Mouse (Mus musculus) hindbrain, embryonic 14.5 days (tissue): ENCODE measurements around the gene Gm47985. TPM values are rescaled to one million over a fixed set of nuclear protein-coding genes. Genes with fewer than 3 reads are reported as not detected.
"Not testable (repeated sequence)": the region's sequence is repeated elsewhere in the genome, so short reads cannot be mapped to it uniquely, and the experiment has no call there.

Experiments used
- ATAC-seq: fragments of 200-750 bp; cut with Nextera tagmentation; 2 replicates; pipeline ENCODE4 v1.8.0; 2017; ENCODE audit warnings: moderate number of reproducible peaks, mild to moderate bottlenecking, moderate TSS enrichment, moderate library complexity; ENCODE audit not compliant: low FRiP score
- DNase-seq: peaks from one replicate; pipeline ENCODE4 v3.0.0-alpha.2; 2015; ENCODE audit warnings: low spot score
- H3K27ac ChIP-seq: fragments of 300-500 bp; sonication (generic); 2 replicates; pipeline ENCODE4 v1.5.1; 2014; ENCODE audit warnings: mild to moderate bottlenecking, moderate library complexity
- H3K27me3 ChIP-seq: fragments of 300-500 bp; sonication (generic); 2 replicates; pipeline ENCODE4 v1.6.1; 2014; ENCODE audit warnings: mild to moderate bottlenecking, low read length, mixed read lengths; ENCODE audit not compliant: control insufficient read depth, insufficient read depth
- H3K36me3 ChIP-seq: fragments of 300-500 bp; sonication (generic); replicated peaks from 2 replicates; pipeline ENCODE4 v1.6.1; 2014; ENCODE audit not compliant: control insufficient read depth, insufficient read depth
- H3K4me1 ChIP-seq: fragments of 300-500 bp; sonication (generic); replicated peaks from 2 replicates; pipeline ENCODE4 v1.6.1; 2014; ENCODE audit warnings: antibody characterized with exemption, low read length, mixed read lengths; ENCODE audit not compliant: control insufficient read depth, insufficient read depth
- H3K4me2 ChIP-seq: fragments of 300-500 bp; sonication (generic); replicated peaks from 2 replicates; pipeline ENCODE4 v1.6.1; 2014; ENCODE audit warnings: mild to moderate bottlenecking, moderate library complexity
- H3K4me3 ChIP-seq: fragments of 300-500 bp; sonication (generic); replicated peaks from 2 replicates; pipeline ENCODE4 v1.5.1; 2014; ENCODE audit warnings: mild to moderate bottlenecking, low read length
- H3K9ac ChIP-seq: fragments of 300-500 bp; sonication (generic); 2 replicates; pipeline ENCODE4 v1.6.1; 2014
- H3K9me3 ChIP-seq: fragments of 300-500 bp; sonication (generic); 2 replicates; pipeline ENCODE4 v1.6.1; 2016; ENCODE audit warnings: low read length; ENCODE audit not compliant: control insufficient read depth
- WGBS: fragments of 180-500 bp; shearing (Covaris S2); extraction: QIAGEN DNeasy Blood & Tissue Kit; methylation state at CpG from one replicate; pipeline ENCODE4 v1.1.7; 2014; 5-methylcytosine and 5-hydroxymethylcytosine counted together
- polyA plus RNA-seq: library from polyadenylated mRNA; unstranded; fragments of >200 nt; fragmentation: Nextera tagmentation; extraction: Ambion mirVana; gene quantifications from 2 replicates; pipeline ENCODE4 v1.2.1, GENCODE M21; 2014

Gm47985 gene
- polyA plus RNA-seq, 1 experiment from 2014 or later = 0.19 TPM

DNA sequence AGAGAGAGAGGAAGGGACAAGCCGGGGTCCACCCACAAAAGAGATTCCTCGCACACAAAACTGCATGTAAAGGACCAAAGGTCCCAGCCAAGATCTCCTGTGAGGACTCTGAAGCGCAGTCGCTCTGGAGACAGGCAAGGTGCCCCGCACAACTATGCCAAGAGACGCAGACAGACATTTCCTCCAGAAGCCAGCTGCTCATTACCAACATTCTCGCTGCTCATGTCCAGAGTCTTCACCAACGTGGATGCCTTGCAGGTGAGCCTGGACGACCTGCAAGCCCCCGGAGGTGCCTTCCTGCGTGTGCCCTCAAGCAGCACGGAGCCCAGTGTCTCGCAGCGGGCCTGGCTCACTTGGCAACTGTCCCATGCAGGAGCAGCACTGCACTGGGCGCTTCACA is 10.4 kb downstream of the Gm47985 start:
- 94% methylated on average over 14 of the region's 15 CpGs for WGBS
- H3K4me1 ChIP-seq, ATAC-seq: not testable (repeated sequence)

GRCm38 (mm10) chr1:151195986-151196385 is 13.6 kb downstream of the Gm47985 start:
- not testable (repeated sequence) for H3K27me3 ChIP-seq, H3K9ac ChIP-seq, H3K36me3 ChIP-seq, H3K9me3 ChIP-seq, H3K27ac ChIP-seq, ATAC-seq, H3K4me2 ChIP-seq, H3K4me3 ChIP-seq, DNase-seq, H3K4me1 ChIP-seq
- WGBS = 60% methylated on average over 4 of the region's 4 CpGs

More for the DNA sequence above, 10.4 kb downstream of the Gm47985 start:
- H3K27me3 ChIP-seq, H3K4me3 ChIP-seq, H3K27ac ChIP-seq, H3K4me2 ChIP-seq, DNase-seq, H3K36me3 ChIP-seq, H3K9me3 ChIP-seq, H3K9ac ChIP-seq: not testable (repeated sequence)

DNA sequence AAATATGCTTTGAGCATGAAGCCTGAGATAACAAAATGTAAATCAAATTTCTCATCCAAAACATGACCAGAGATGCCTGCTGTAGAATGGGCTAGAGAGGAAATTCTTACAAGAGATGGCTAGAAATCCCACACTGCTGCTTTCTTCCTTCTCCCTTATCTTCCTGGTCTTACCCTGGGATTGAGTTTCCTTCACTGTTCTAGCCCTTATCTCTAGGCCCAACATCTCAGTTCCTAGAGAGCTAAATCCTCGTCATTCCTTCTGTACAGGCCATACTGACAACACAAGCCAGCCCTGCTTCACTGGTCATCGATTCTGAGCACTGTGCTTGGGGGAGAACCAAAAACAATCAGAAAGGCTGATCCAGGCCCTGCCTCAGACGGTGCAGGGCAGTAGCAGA is 14.4 kb downstream of the Gm47985 start:
- 76% methylated on average over 3 of the region's 3 CpGs for WGBS
- not testable (repeated sequence) for H3K36me3 ChIP-seq, H3K9me3 ChIP-seq, H3K4me3 ChIP-seq, DNase-seq, H3K4me2 ChIP-seq, H3K4me1 ChIP-seq, H3K9ac ChIP-seq, H3K27me3 ChIP-seq, H3K27ac ChIP-seq, ATAC-seq

DNA sequence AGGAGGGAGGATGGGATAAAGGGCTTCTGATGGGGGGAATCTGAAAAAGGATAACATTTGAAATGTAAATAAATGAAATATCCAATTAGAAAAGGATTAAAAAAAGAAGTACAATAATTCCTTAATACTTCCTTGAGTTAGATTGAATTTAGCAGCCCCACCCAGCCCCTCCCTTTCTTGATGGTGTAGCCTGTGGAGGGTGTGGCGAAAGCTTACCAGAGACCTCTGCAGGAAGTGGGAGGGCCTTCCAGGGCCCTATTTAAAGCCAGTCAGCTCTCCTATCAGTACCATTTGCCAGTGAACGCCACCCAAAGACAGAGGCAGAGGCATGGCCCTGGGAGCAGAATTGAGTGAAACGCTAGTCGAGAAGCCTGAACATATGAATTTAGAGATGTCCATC is 15.8 kb downstream of the Gm47985 start, which contains the start of gene Gm47995:
TSS of gene Gm47995 (plus strand) at position 329 of the 400 bp plus-strand sequence.
- ATAC-seq, H3K4me1 ChIP-seq, H3K4me2 ChIP-seq, DNase-seq, H3K9ac ChIP-seq, H3K27ac ChIP-seq, H3K4me3 ChIP-seq, H3K27me3 ChIP-seq, H3K9me3 ChIP-seq, H3K36me3 ChIP-seq: not testable (repeated sequence)
- WGBS = 93% methylated on average over 2 of the region's 4 CpGs

- not testable (repeated sequence) for H3K4me3 ChIP-seq, H3K4me2 ChIP-seq, H3K9ac ChIP-seq, H3K4me1 ChIP-seq, H3K36me3 ChIP-seq, H3K9me3 ChIP-seq, H3K27me3 ChIP-seq, H3K27ac ChIP-seq, DNase-seq
- ATAC-seq = peak; percentile 48; the same call in 1 of the 2 replicates
These were observed 18.3 kb downstream of the Gm47985 start for GRCm38 (mm10) chr1:151200620-151201019.

DNA sequence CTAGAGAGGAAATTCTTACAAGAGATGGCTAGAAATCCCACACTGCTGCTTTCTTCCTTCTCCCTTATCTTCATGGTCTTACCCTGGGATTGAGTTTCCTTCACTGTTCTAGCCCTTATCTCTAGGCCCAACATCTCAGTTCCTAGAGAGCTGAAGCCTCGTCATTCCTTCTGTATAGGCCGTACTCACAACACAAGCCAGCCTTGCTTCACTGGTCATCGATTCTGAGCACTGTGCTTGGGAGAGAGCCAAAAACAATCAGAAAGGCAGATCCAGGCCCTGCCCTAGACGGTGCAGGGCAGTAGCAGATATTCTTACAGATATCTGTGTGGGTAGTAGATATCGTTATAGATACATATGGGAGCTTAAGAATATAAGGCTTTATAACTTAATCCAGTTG is 20.4 kb downstream of the Gm47985 start:
- WGBS = 53% methylated on average over 3 of the region's 5 CpGs
- not testable (repeated sequence) for H3K36me3 ChIP-seq, H3K27ac ChIP-seq

GRCm38 (mm10) chr1:151203818-151204217 is 21.5 kb downstream of the Gm47985 start, which contains the start of gene 3110040M04Rik:
3110040M04Rik (plus strand) TSS chr1:151204121.
- ATAC-seq, H3K9ac ChIP-seq, DNase-seq, H3K27me3 ChIP-seq, H3K27ac ChIP-seq, H3K36me3 ChIP-seq, H3K9me3 ChIP-seq, H3K4me1 ChIP-seq, H3K4me3 ChIP-seq, H3K4me2 ChIP-seq: not testable (repeated sequence)
- no CpG with 5 or more reads among the region's 6 CpGs for WGBS

More for the DNA sequence above, 20.4 kb downstream of the Gm47985 start:
- H3K9ac ChIP-seq, H3K9me3 ChIP-seq, DNase-seq, H3K27me3 ChIP-seq, H3K4me3 ChIP-seq, H3K4me1 ChIP-seq, H3K4me2 ChIP-seq, ATAC-seq: not testable (repeated sequence)

DNA sequence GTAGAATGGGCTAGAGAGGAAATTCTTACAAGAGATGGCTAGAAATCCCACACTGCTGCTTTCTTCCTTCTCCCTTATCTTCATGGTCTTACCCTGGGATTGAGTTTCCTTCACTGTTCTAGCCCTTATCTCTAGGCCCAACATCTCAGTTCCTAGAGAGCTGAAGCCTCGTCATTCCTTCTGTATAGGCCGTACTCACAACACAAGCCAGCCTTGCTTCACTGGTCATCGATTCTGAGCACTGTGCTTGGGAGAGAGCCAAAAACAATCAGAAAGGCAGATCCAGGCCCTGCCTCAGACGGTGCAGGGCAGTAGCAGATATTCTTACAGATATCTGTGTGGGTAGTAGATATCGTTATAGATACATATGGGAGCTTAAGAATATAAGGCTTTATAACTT is 26.2 kb downstream of the Gm47985 start:
- not testable (repeated sequence) for H3K9me3 ChIP-seq, H3K36me3 ChIP-seq, H3K27ac ChIP-seq, DNase-seq, H3K27me3 ChIP-seq, H3K9ac ChIP-seq, H3K4me1 ChIP-seq, H3K4me3 ChIP-seq, H3K4me2 ChIP-seq
- ATAC-seq = 0 out of 2 replicates have a peak, but pooled peaks have one; percentile 53
- 78% methylated on average over 3 of the region's 5 CpGs for WGBS

- H3K36me3 ChIP-seq, H3K27me3 ChIP-seq, H3K9me3 ChIP-seq, H3K27ac ChIP-seq, DNase-seq, H3K4me1 ChIP-seq, H3K4me3 ChIP-seq, ATAC-seq, H3K9ac ChIP-seq, H3K4me2 ChIP-seq: not testable (repeated sequence)
These were observed 26.6 kb downstream of the Gm47985 start for GRCm38 (mm10) chr1:151208944-151209343.

- WGBS = 98% methylated on average over 4 of the region's 8 CpGs
- not testable (repeated sequence) for H3K27ac ChIP-seq, H3K4me1 ChIP-seq, H3K4me2 ChIP-seq, ATAC-seq, H3K9ac ChIP-seq, H3K4me3 ChIP-seq, H3K27me3 ChIP-seq, DNase-seq, H3K36me3 ChIP-seq, H3K9me3 ChIP-seq
These were observed 27.6 kb downstream of the Gm47985 start, which contains the start of gene Gm47996 for GRCm38 (mm10) chr1:151209824-151210355. Gm47996 (plus strand) TSS chr1:151210131.
